ENCODE assay signal across 8 mouse cellular contexts in the genomic region with DNA sequence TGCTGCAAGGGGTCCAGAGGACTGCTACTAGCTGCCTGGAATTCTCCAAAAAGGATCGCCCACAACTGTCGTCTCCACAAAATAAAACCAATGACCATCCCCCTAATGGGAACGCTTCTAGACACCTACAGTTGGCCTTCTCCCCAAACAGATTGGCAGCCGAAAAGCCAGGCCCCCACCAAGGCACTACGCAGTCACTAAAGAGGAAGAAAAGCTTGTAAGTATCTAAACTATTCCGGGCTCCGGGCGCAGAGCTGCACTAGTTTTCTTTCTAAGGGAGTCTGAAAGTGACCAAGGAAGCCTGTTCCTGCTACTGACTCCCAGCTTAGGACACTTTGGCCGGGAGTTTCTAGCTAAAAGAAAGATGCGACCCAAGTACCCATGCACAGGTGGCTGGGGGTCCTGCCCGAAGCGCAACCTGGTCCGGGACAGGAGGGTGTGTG. TPM values are rescaled to one million over a fixed set of nuclear protein-coding genes. Genes with fewer than 3 reads are reported as not detected.
DNase-seq lines count a peak whose midpoint lies in the region; ATAC-seq and TF ChIP-seq lines count a peak whose summit lies in the region.

No protein-coding gene starts in this region.

- ATAC-seq in heart, embryonic 12.5 days (ENCODE audit: insufficient number of reproducible peaks, low FRiP score), result no peak
- ATAC-seq in intestine, embryonic 16.5 days, result no peak
- peak; percentile 50; the same call in 1 of the 2 replicates for ATAC-seq in neural tube, embryonic 15.5 days (ENCODE audit: low FRiP score)

- TF ChIP-seq POLR2A in testis, adult 2 months (IDR thresholded peaks at IDR 0.05; ENCODE audit: control insufficient read depth, low read depth, low read length), result no peak

- no peak for TF ChIP-seq CTCF in testis, adult 2 months (IDR thresholded peaks at IDR 0.05; ENCODE audit: control insufficient read depth, insufficient read depth, insufficient replicate concordance, low read depth, low read length)

- 3% methylated on average over 13 of the region's 13 CpGs for WGBS in heart, embryonic 12.5 days
- WGBS in intestine, embryonic 16.5 days, result 2% methylated on average over 13 of the region's 13 CpGs
- WGBS in neural tube, embryonic 15.5 days, result under 1% methylated on average over 13 of the region's 13 CpGs

- no peak for DNase-seq in heart, postnatal 36 days
- no peak for DNase-seq in testis, postnatal 14 days (ENCODE audit: low spot score)
- DNase-seq in gastrocnemius, adult 18-20 months (ENCODE audit: low spot score), result no peak
- DNase-seq in testis, postnatal 10 days (ENCODE audit: low spot score), result no peak

- intact Hi-C loops in heart, postnatal 36 days (cut with DNase I), result no loop called here

- peak overlapping the region; percentile 68 for H3K4me3 ChIP-seq in heart, embryonic 12.5 days
- H3K4me3 ChIP-seq in testis, adult 2 months (ENCODE audit: control insufficient read depth, low read depth, low read length), result peak overlapping the region; percentile 75
- peak overlapping the region; percentile 68 for H3K4me3 ChIP-seq in intestine, embryonic 16.5 days (ENCODE audit: low read length)
- H3K4me3 ChIP-seq in neural tube, embryonic 15.5 days (replicated peaks), result peak overlapping the region; percentile 78

- H3K9me3 ChIP-seq in heart, embryonic 12.5 days (replicated peaks), result no peaks in the 10 kb centered on the region
- H3K9me3 ChIP-seq in intestine, embryonic 16.5 days (ENCODE audit: control insufficient read depth, low read length), result no peaks in the 10 kb centered on the region
- no peaks in the 10 kb centered on the region for H3K9me3 ChIP-seq in neural tube, embryonic 15.5 days (replicated peaks)

- no peak overlapping the region for H3K27ac ChIP-seq in heart, embryonic 12.5 days (ENCODE audit: poor library complexity, severe bottlenecking)
- no peak overlapping the region for H3K27ac ChIP-seq in testis, adult 2 months (ENCODE audit: control insufficient read depth, insufficient read depth, low read depth, low read length)
- no peak overlapping the region for H3K27ac ChIP-seq in intestine, embryonic 16.5 days (ENCODE audit: low read length)
- 0 out of 2 replicates have a peak overlapping the region, but pooled peaks have one; percentile 74 for H3K27ac ChIP-seq in neural tube, embryonic 15.5 days (replicated peaks)

- H3K4me1 ChIP-seq in heart, embryonic 12.5 days (replicated peaks), result peaks cover 5% of the 10 kb centered on the region; the same call in 1 of the 2 replicates
- peaks cover 7% of the 10 kb centered on the region for H3K4me1 ChIP-seq in testis, adult 2 months (ENCODE audit: control insufficient read depth, insufficient read depth, low read length)
- no peaks in the 10 kb centered on the region; the same call in 1 of the 2 replicates for H3K4me1 ChIP-seq in intestine, embryonic 16.5 days (ENCODE audit: control insufficient read depth, insufficient read depth, low read length)
- H3K4me1 ChIP-seq in neural tube, embryonic 15.5 days, result peaks cover 17% of the 10 kb centered on the region

- H3K36me3 ChIP-seq in heart, embryonic 12.5 days, result no peaks in the 10 kb centered on the region
- H3K36me3 ChIP-seq in testis, adult 2 months (ENCODE audit: control insufficient read depth, insufficient read depth, low read length), result no peaks in the 10 kb centered on the region
- no peaks in the 10 kb centered on the region for H3K36me3 ChIP-seq in intestine, embryonic 16.5 days (ENCODE audit: control insufficient read depth, insufficient read depth, low read length)
- no peaks in the 10 kb centered on the region for H3K36me3 ChIP-seq in neural tube, embryonic 15.5 days

- H3K9ac ChIP-seq in heart, embryonic 12.5 days, result peak overlapping the region; percentile 65
- H3K9ac ChIP-seq in intestine, embryonic 16.5 days (ENCODE audit: low read depth, low read length), result peak overlapping the region; percentile 65
- H3K9ac ChIP-seq in neural tube, embryonic 15.5 days (replicated peaks), result peak overlapping the region; percentile 77

- H3K27me3 ChIP-seq in heart, embryonic 12.5 days (replicated peaks), result peaks cover 17% of the 10 kb centered on the region
- no peaks in the 10 kb centered on the region for H3K27me3 ChIP-seq in testis, adult 2 months (ENCODE audit: control insufficient read depth, insufficient read depth, low read length)
- H3K27me3 ChIP-seq in intestine, embryonic 16.5 days (replicated peaks; ENCODE audit: control insufficient read depth, insufficient read depth, low read length), result 0 out of 2 replicates have a peak, but pooled peaks cover 4% of the 10 kb centered on the region
- H3K27me3 ChIP-seq in neural tube, embryonic 15.5 days (replicated peaks), result no peaks in the 10 kb centered on the region

- H3K4me2 ChIP-seq in heart, embryonic 12.5 days, result peak overlapping the region; percentile 95
- peak overlapping the region; percentile 100 for H3K4me2 ChIP-seq in intestine, embryonic 16.5 days (ENCODE audit: low read depth, low read length)
- H3K4me2 ChIP-seq in neural tube, embryonic 15.5 days, result peak overlapping the region; percentile 97

RNA-seq across cellular contexts. Expression of a gene that starts 0.7 kb away (rescaled TPM):
- 1.3 and 1.5 TPM in 2 replicates for polyA plus RNA-seq in heart, embryonic 12.5 days (2016; fragmentation: Nextera tagmentation; extraction: Ambion mirVana)
- not detected for total RNA-seq in heart, postnatal 36 days (2021)
- 2.0 and 2.4 TPM in 2 replicates for polyA plus RNA-seq in testis, adult 2 months (2012; rRNA removed)
- polyA plus RNA-seq in intestine, embryonic 16.5 days (2015; fragmentation: Nextera tagmentation; extraction: Ambion mirVana), result 0.77 and 1.3 TPM in 2 replicates
- polyA plus RNA-seq in neural tube, embryonic 15.5 days (2015; fragmentation: Nextera tagmentation; extraction: Ambion mirVana), result 11.4 and 11.8 TPM in 2 replicates
- total RNA-seq in gastrocnemius, adult 18-20 months (2021), result under 1 TPM in 1 of 2 experiments, not detected in 1; 0.34 TPM
